Mouse (Mus musculus) left cerebral cortex, adult 18-20 months (tissue): ENCODE data around the gene Hmgcl. TPM values are rescaled to one million over a fixed set of nuclear protein-coding genes. Genes with fewer than 3 reads are reported as not detected.

Experiments used
- DNase-seq, 2 experiments: peaks; one replicate each; pipeline ENCODE4 v3.0.0; 2021 to 2022; ENCODE audit warnings: low spot score in 2 of 2, mixed read lengths in 1 of 2
- total RNA-seq, 2 experiments: library from RNA; stranded (reverse); gene quantifications; 2 replicates each; pipeline ENCODE4 v1.2.3; 2021

The Hmgcl gene
- total RNA-seq, 2 experiments from 2014 or later, result 36.0 to 36.7 TPM

GRCm38 (mm10) chr4:135981524-135982063, 35.3 kb downstream of the Hmgcl start:
- peak; percentile 73 to 74 for DNase-seq

GRCm38 (mm10) chr4:135984556-135984955, 38.3 kb downstream of the Hmgcl start:
- no peak for DNase-seq

- no peak for DNase-seq
Observed at GRCm38 (mm10) chr4:135985193-135985592, 38.9 kb downstream of the Hmgcl start.

GRCm38 (mm10) chr4:135985769-135986168, 39.5 kb downstream of the Hmgcl start:
- DNase-seq, result no peak

- DNase-seq, result no peak
Observed at GRCm38 (mm10) chr4:135986301-135986942, 40.2 kb downstream of the Hmgcl start.

GRCm38 (mm10) chr4:135986943-135987710, 40.9 kb downstream of the Hmgcl start, which contains the start of gene Pithd1:
Gene Pithd1, minus strand, starts transcription at chr4:135987264.
- peak; percentile 86 to 93 for DNase-seq

- DNase-seq, result no peak
Observed at GRCm38 (mm10) chr4:135987714-135988113, 41.5 kb downstream of the Hmgcl start.

- DNase-seq, result no peak
Observed at GRCm38 (mm10) chr4:135993941-135994340, 47.7 kb downstream of the Hmgcl start.

- DNase-seq, result no peak
Observed at GRCm38 (mm10) chr4:135995118-135995517, 48.9 kb downstream of the Hmgcl start.

- no peak for DNase-seq
Observed at GRCm38 (mm10) chr4:136004107-136004675, 57.9 kb downstream of the Hmgcl start.

- no peak for DNase-seq
Observed at GRCm38 (mm10) chr4:136004921-136005320, 58.7 kb downstream of the Hmgcl start.

GRCm38 (mm10) chr4:136006821-136007220, 60.6 kb downstream of the Hmgcl start:
- DNase-seq, result no peak

GRCm38 (mm10) chr4:136008782-136009447, 62.7 kb downstream of the Hmgcl start:
- DNase-seq, result no peak

- DNase-seq, result no peak
Observed at GRCm38 (mm10) chr4:136010586-136010985, 64.3 kb downstream of the Hmgcl start.

Other genes with a start within 250 kb of the Hmgcl start
- gene Il22ra1, start 218.3 kb upstream of the Hmgcl start, total RNA-seq, result under 1 TPM in 1 of 2 experiments, not detected in 1; 0.14 TPM
- gene Myom3, start 186.7 kb upstream of the Hmgcl start, total RNA-seq, result 1 to 10 TPM in 1 of 2 experiments, under 1 TPM in 1; 0.77 to 1.7 TPM
- gene Srsf10, start 90.7 kb upstream of the Hmgcl start, total RNA-seq, result 10 to 100 TPM; 72.3 to 76.1 TPM
- gene Pnrc2, start 72.6 kb upstream of the Hmgcl start, total RNA-seq, result 10 to 100 TPM; 39.6 to 52.7 TPM
- not detected for gene Cnr2, start 51.1 kb upstream of the Hmgcl start, total RNA-seq
- gene Fuca1, start 25.7 kb upstream of the Hmgcl start, total RNA-seq, result 10 to 100 TPM; 33.6 to 36.5 TPM
- gene Gale, start 17.3 kb downstream of the Hmgcl start, total RNA-seq, result 10 to 100 TPM; 25.0 to 28.0 TPM
- gene Lypla2, start 26.2 kb downstream of the Hmgcl start, total RNA-seq, result 10 to 100 TPM; 94.5 to 97.4 TPM
- 10 to 100 TPM; 93.6 to 94.4 TPM for gene Pithd1, start 40.8 kb downstream of the Hmgcl start, total RNA-seq
- 10 to 100 TPM; 25.6 to 26.0 TPM for gene Eloa, start 75.3 kb downstream of the Hmgcl start, total RNA-seq
- gene Rpl11, start 107.0 kb downstream of the Hmgcl start, total RNA-seq, result 100 to 1,000 TPM; 277 to 280 TPM
- 10 to 100 TPM; 34.9 to 43.2 TPM for gene Id3, start 197.0 kb downstream of the Hmgcl start, total RNA-seq
- gene E2f2, start 225.9 kb downstream of the Hmgcl start, total RNA-seq, result under 1 TPM; 0.30 to 0.40 TPM